Mouse (Mus musculus) midbrain, embryonic 15.5 days (tissue): ENCODE data around the gene 4930469K13Rik. TPM values are rescaled to one million over a fixed set of nuclear protein-coding genes. Genes with fewer than 3 reads are reported as not detected.
A peak's percentile ranks its signal among the peaks of the same experiment; 100 is the strongest.

ENCODE experiments used
- ATAC-seq: fragments of 200-750 bp; cut with Nextera tagmentation; replicated peaks from 2 replicates; pipeline ENCODE4 v1.8.0; 2017; ENCODE audit warnings: moderate TSS enrichment
- H3K27ac ChIP-seq: fragments of 300-500 bp; sonication (generic); 2 replicates; pipeline ENCODE4 v1.5.1; 2015; ENCODE audit warnings: mild to moderate bottlenecking, inconsistent platforms
- H3K27me3 ChIP-seq: fragments of 300-500 bp; sonication (generic); replicated peaks from 2 replicates; pipeline ENCODE4 v1.6.1; 2015; ENCODE audit warnings: inconsistent platforms
- H3K36me3 ChIP-seq: fragments of 300-500 bp; sonication (generic); replicated peaks from 2 replicates; pipeline ENCODE4 v1.6.1; 2015; ENCODE audit warnings: inconsistent platforms
- H3K4me1 ChIP-seq: fragments of 300-500 bp; sonication (generic); 2 replicates; pipeline ENCODE4 v1.6.1; 2015; ENCODE audit warnings: inconsistent platforms
- H3K4me2 ChIP-seq: fragments of 300-500 bp; sonication (generic); 2 replicates; pipeline ENCODE4 v1.6.1; 2015; ENCODE audit warnings: inconsistent platforms, mild to moderate bottlenecking, moderate library complexity
- H3K4me3 ChIP-seq: fragments of 300-500 bp; sonication (generic); 2 replicates; pipeline ENCODE4 v1.5.1; 2015; ENCODE audit warnings: mild to moderate bottlenecking, inconsistent platforms
- H3K9ac ChIP-seq: fragments of 300-500 bp; sonication (generic); 2 replicates; pipeline ENCODE4 v1.6.1; 2015; ENCODE audit warnings: mild to moderate bottlenecking, inconsistent platforms
- H3K9me3 ChIP-seq: fragments of 300-500 bp; sonication (generic); 2 replicates; pipeline ENCODE4 v1.6.1; 2016; ENCODE audit warnings: inconsistent platforms
- WGBS: fragments of 180-500 bp; shearing (Covaris S2); methylation state at CpG from one replicate; pipeline ENCODE4 v1.1.7; 2015; ENCODE audit warnings: mixed read lengths; 5-methylcytosine and 5-hydroxymethylcytosine counted together
- polyA plus RNA-seq: library from polyadenylated mRNA; unstranded; fragments of >200 nt; fragmentation: Nextera tagmentation; extraction: Ambion mirVana; gene quantifications from 2 replicates; pipeline ENCODE4 v1.2.1, GENCODE M21; 2015

Gene 4930469K13Rik
- polyA plus RNA-seq, 1 experiment from 2014 or later, result not detected

- peaks cover 18% of the 10 kb centered on the region for H3K4me1 ChIP-seq
- H3K27ac ChIP-seq, result no peak overlapping the region
- no peaks in the 10 kb centered on the region for H3K9me3 ChIP-seq
- no peaks in the 10 kb centered on the region for H3K36me3 ChIP-seq
- ATAC-seq, result no peak
- H3K4me3 ChIP-seq, result no peak overlapping the region
- 59% methylated on average over 5 of the region's 5 CpGs for WGBS
- peak overlapping the region; percentile 35; the same call in 1 of the 2 replicates for H3K4me2 ChIP-seq
- no peaks in the 10 kb centered on the region for H3K27me3 ChIP-seq
- no peak overlapping the region for H3K9ac ChIP-seq
Observed at GRCm38 (mm10) chr11:33993496-33993895, 104.9 kb downstream of the 4930469K13Rik start.

GRCm38 (mm10) chr11:33992938-33993337 lies 105.4 kb downstream of the 4930469K13Rik start, which contains the start of gene Kcnip1:
Kcnip1 (minus strand) TSS chr11:33993152.
- H3K4me1 ChIP-seq, result peaks cover 14% of the 10 kb centered on the region
- peak; percentile 37; the same call in 1 of the 2 replicates for ATAC-seq
- no peaks in the 10 kb centered on the region for H3K9me3 ChIP-seq
- H3K9ac ChIP-seq, result no peak within 1 kb of the TSS
- WGBS, result 26% methylated on average over 12 of the region's 12 CpGs
- peak within 1 kb of the TSS; percentile 35 for H3K4me2 ChIP-seq
- H3K27ac ChIP-seq, result no peak within 1 kb of the TSS
- H3K4me3 ChIP-seq, result no peak within 1 kb of the TSS
- H3K36me3 ChIP-seq, result no peaks in the 10 kb centered on the region
- no peaks in the 10 kb centered on the region for H3K27me3 ChIP-seq

DNA sequence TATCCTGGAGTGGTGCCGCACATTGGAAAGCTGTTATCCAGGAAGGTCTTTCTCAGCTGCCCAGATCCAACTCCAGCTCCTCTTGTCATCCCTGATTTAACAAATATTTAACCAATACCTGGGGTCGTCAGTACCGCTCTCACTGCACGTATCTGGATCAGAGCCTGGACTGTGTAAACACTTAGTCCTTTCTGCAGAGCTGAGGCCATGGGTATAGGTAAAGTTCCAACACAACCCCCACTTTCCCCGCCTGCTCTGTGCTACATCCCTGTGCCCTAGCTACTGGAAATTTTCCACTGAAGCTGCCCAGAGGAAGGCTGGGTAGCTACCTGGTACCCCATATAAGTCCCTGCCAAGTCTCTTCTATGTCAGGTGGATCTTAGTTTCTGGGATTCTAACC lies 108.4 kb downstream of the 4930469K13Rik start:
- Histone ChIP-seq H3K27me3 (no peaks in the 10 kb centered on the region), H3K9me3 (no peaks in the 10 kb centered on the region), H3K4me3 (no peak overlapping the region), H3K4me2 (no peak overlapping the region), H3K4me1 (peaks cover 11% of the 10 kb centered on the region), H3K27ac (no peak overlapping the region), H3K36me3 (no peaks in the 10 kb centered on the region), H3K9ac (no peak overlapping the region)
- ATAC-seq, result no peak
- WGBS, result 84% methylated on average over 5 of the region's 5 CpGs

DNA sequence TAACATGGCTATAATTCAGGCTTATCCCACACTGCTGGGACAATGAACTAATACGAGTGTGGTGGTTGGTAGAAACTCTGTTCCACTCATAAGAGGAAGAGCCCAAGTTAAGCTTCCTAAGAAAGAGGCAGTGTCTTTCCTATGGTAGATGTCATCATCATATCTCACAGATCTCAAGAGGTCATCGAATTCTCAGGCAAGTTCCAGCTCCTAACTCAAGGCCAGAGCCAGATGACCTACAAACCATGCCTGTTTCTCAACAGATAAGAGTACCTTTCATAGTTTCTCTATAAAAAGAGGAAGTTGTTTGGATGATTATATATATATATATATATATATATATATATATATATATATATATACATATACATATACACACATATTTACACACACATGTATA lies 111.8 kb downstream of the 4930469K13Rik start:
- ATAC-seq, result no peak
- Histone ChIP-seq H3K27ac (no peak overlapping the region), H3K9me3 (no peaks in the 10 kb centered on the region), H3K4me2 (no peak overlapping the region), H3K36me3 (no peaks in the 10 kb centered on the region), H3K27me3 (no peaks in the 10 kb centered on the region), H3K9ac (no peak overlapping the region), H3K4me1 (no peaks in the 10 kb centered on the region), H3K4me3 (no peak overlapping the region)
- 87% methylated on average over 2 of the region's 2 CpGs for WGBS

DNA sequence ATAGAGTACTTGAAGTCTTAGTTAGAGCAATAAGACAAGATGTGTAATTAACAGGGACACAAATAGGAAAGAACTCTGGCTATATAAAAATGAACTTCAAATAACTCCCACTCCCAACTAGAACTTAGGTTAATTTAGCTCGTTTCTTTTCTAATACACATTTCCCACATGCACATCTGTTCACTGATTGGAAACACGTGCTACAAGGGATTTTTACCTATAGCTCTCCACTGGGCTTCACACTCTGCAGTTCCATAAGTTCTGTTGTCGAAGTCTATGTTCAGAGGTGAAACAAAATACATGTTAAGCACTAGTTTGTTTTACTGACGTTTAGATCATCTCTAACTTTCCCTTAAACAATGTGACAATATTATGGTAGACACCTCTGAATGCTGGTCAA lies 118.2 kb downstream of the 4930469K13Rik start:
- no peak for ATAC-seq
- WGBS, result 81% methylated on average over 4 of the region's 4 CpGs
- Histone ChIP-seq H3K27me3 (no peaks in the 10 kb centered on the region), H3K9ac (no peak overlapping the region), H3K4me1 (no peaks in the 10 kb centered on the region), H3K27ac (no peak overlapping the region), H3K36me3 (no peaks in the 10 kb centered on the region), H3K4me2 (no peak overlapping the region), H3K4me3 (no peak overlapping the region), H3K9me3 (no peaks in the 10 kb centered on the region)

- no peak for ATAC-seq
- no peak overlapping the region for H3K4me3 ChIP-seq
- 85% methylated on average over 2 of the region's 2 CpGs for WGBS
- no peak overlapping the region for H3K27ac ChIP-seq
- H3K9me3 ChIP-seq, result no peaks in the 10 kb centered on the region
- no peak overlapping the region for H3K9ac ChIP-seq
- H3K36me3 ChIP-seq, result no peaks in the 10 kb centered on the region
- no peaks in the 10 kb centered on the region for H3K4me1 ChIP-seq
- H3K4me2 ChIP-seq, result no peak overlapping the region
- H3K27me3 ChIP-seq, result no peaks in the 10 kb centered on the region
Observed at GRCm38 (mm10) chr11:33975121-33975520, 123.2 kb downstream of the 4930469K13Rik start.

GRCm38 (mm10) chr11:33974341-33975040 lies 123.9 kb downstream of the 4930469K13Rik start:
- WGBS, result 86% methylated on average over 14 of the region's 14 CpGs
- Histone ChIP-seq H3K4me3 (no peak overlapping the region), H3K36me3 (no peaks in the 10 kb centered on the region), H3K27ac (no peak overlapping the region), H3K4me2 (no peak overlapping the region), H3K4me1 (no peaks in the 10 kb centered on the region), H3K9me3 (no peaks in the 10 kb centered on the region), H3K9ac (no peak overlapping the region), H3K27me3 (no peaks in the 10 kb centered on the region)
- ATAC-seq, result no peak

- 84% methylated on average over 7 of the region's 7 CpGs for WGBS
- ATAC-seq, result no peak
- no peak overlapping the region for H3K9ac ChIP-seq
- no peak overlapping the region for H3K4me3 ChIP-seq
- H3K4me2 ChIP-seq, result no peak overlapping the region
- no peaks in the 10 kb centered on the region for H3K27me3 ChIP-seq
- no peaks in the 10 kb centered on the region for H3K4me1 ChIP-seq
- no peaks in the 10 kb centered on the region for H3K36me3 ChIP-seq
- H3K27ac ChIP-seq, result no peak overlapping the region
- no peaks in the 10 kb centered on the region for H3K9me3 ChIP-seq
Observed at GRCm38 (mm10) chr11:33972114-33972513, 126.2 kb downstream of the 4930469K13Rik start.

GRCm38 (mm10) chr11:33969199-33969598 lies 129.2 kb downstream of the 4930469K13Rik start:
- no peak overlapping the region for H3K4me2 ChIP-seq
- ATAC-seq, result no peak

GRCm38 (mm10) chr11:33967708-33968107 lies 130.6 kb downstream of the 4930469K13Rik start:
- no peak overlapping the region for H3K9ac ChIP-seq
- 82% methylated on average over 4 of the region's 4 CpGs for WGBS
- H3K36me3 ChIP-seq, result no peaks in the 10 kb centered on the region
- H3K4me1 ChIP-seq, result no peaks in the 10 kb centered on the region
- no peak overlapping the region for H3K27ac ChIP-seq
- no peak overlapping the region for H3K4me3 ChIP-seq
- H3K4me2 ChIP-seq, result no peak overlapping the region
- H3K27me3 ChIP-seq, result no peaks in the 10 kb centered on the region
- no peak for ATAC-seq
- no peaks in the 10 kb centered on the region for H3K9me3 ChIP-seq

More at GRCm38 (mm10) chr11:33969199-33969598, 129.2 kb downstream of the 4930469K13Rik start:
- Histone ChIP-seq H3K27me3 (no peaks in the 10 kb centered on the region), H3K9me3 (no peaks in the 10 kb centered on the region), H3K4me3 (no peak overlapping the region), H3K36me3 (no peaks in the 10 kb centered on the region), H3K9ac (no peak overlapping the region), H3K4me1 (no peaks in the 10 kb centered on the region), H3K27ac (no peak overlapping the region)
- WGBS, result 83% methylated on average over 3 of the region's 3 CpGs

DNA sequence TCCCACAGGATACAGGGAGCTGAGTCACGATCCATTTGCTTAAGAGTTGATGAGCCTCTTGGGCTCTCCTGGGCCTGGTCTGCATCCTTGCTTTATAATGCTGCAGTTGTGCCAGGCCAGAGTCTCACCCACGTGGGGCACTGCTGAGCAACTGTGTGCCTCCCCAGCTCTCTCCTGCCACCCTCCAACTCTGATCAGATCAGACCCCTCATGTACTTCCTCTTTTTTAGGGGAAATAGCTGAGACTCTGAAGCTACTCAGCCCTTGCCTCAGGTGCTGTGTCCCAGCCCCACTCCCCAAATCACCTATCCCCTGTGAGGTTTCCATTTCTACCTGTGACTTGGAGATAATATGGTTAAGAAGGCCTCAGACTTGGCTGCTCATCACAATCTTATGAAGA lies 133.0 kb downstream of the 4930469K13Rik start:
- no peaks in the 10 kb centered on the region for H3K36me3 ChIP-seq
- no peaks in the 10 kb centered on the region for H3K27me3 ChIP-seq
- no peaks in the 10 kb centered on the region for H3K4me1 ChIP-seq
- no peaks in the 10 kb centered on the region for H3K9me3 ChIP-seq
- no peak overlapping the region for H3K9ac ChIP-seq
- no peak overlapping the region for H3K27ac ChIP-seq
- ATAC-seq, result no peak
- 60% methylated on average over 2 of the region's 2 CpGs for WGBS
- no peak overlapping the region for H3K4me3 ChIP-seq
- H3K4me2 ChIP-seq, result no peak overlapping the region

DNA sequence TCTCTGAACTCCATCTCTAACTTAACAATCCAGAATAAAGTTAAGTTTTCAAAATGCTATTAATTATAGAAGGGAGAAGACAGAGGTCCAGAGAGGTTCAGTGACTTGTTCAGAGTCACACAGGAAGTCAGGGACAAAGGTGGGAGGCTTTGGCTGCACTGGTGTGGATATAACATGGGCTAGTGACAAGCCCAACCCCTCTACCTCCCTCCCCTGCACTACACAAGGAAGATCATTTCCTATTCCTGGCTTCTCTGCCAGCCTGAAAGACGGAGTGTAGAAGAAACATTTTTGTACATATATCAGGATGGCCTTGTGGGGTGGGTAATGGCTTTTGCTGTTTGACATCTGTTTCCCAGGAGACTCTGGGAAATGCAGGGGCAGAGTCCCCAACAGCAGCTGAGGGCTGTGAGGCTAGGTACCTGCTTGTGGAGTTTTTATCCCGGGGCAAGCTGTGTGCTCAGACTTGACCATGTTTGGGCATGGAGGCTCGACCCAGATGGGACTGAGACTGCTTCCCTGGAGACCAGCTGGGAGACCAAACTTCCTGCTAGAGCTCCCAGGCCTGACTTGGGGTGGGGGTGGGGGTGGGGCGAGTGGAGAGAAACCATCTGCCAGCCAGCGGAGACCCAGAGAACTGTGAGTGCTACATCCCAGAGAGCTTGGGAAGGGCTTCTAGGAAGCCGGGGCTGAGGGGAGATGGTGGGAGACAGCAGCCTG lies 135.5 kb downstream of the 4930469K13Rik start, which contains the start of gene Kcnmb1:
Gene Kcnmb1 (plus strand): TSS at position 326 of the 720 bp plus-strand sequence.
- no peak within 1 kb of the TSS for H3K9ac ChIP-seq
- H3K4me2 ChIP-seq, result no peak within 1 kb of the TSS
- no peak for ATAC-seq
- 54% methylated on average over 6 of the region's 6 CpGs for WGBS
- H3K4me3 ChIP-seq, result no peak within 1 kb of the TSS
- H3K9me3 ChIP-seq, result no peaks in the 10 kb centered on the region
- no peaks in the 10 kb centered on the region for H3K27me3 ChIP-seq
- H3K4me1 ChIP-seq, result no peaks in the 10 kb centered on the region
- no peaks in the 10 kb centered on the region for H3K36me3 ChIP-seq
- no peak within 1 kb of the TSS for H3K27ac ChIP-seq
